Mouse (Mus musculus): Measurements from ENCODE around the gene Casq2. TPM values are rescaled to one million over a fixed set of nuclear protein-coding genes. Genes with fewer than 3 reads are reported as not detected.

Casq2 gene
- polyA plus RNA-seq, 1 experiment: 482 TPM

GRCm38 (mm10) chr3:102045071-102045470 lies 41.1 kb upstream of the Casq2 start:
- TF ChIP-seq CEBPB (IDR thresholded peaks at IDR 0.05; ENCODE audit: insufficient read depth, poor library complexity, severe bottlenecking) (no peak), MAX (IDR thresholded peaks at IDR 0.05; ENCODE audit: low read depth) (no peak), REST (IDR thresholded peaks at IDR 0.05; ENCODE audit: insufficient read depth, insufficient read length) (no peak), E2F4 (IDR thresholded peaks at IDR 0.05; ENCODE audit: insufficient read depth) (no peak), TCF12 (IDR thresholded peaks at IDR 0.05; ENCODE audit: insufficient read depth, poor library complexity, severe bottlenecking) (no peak), MYOG (IDR thresholded peaks at IDR 0.05; ENCODE audit: control insufficient read depth in 1 of 3, insufficient read depth in 1 of 3, insufficient read length in 2 of 3, low read depth in 2 of 3) (no peak), USF1 (IDR thresholded peaks at IDR 0.05; ENCODE audit: low read depth) (no peak), POLR2A (IDR thresholded peaks at IDR 0.05; ENCODE audit: insufficient read length, low read depth) (no peak), TCF3 (IDR thresholded peaks at IDR 0.05; ENCODE audit: insufficient read length, low read depth) (no peak), MYOD1 (IDR thresholded peaks at IDR 0.05; ENCODE audit: control insufficient read depth in 1 of 3, insufficient read length in 2 of 3, low read depth in 2 of 3) (no peak), POLR2AphosphoS2 (IDR thresholded peaks at IDR 0.05; ENCODE audit: insufficient read length, low read depth) (no peak), SRF (IDR thresholded peaks at IDR 0.05; ENCODE audit: control insufficient read depth, insufficient read length, low read depth) (no peak)
- no peak overlapping the region for H3K4me2 ChIP-seq (ENCODE audit: low read depth)
- no peaks in the 10 kb centered on the region for H3K27me3 ChIP-seq (ENCODE audit: control insufficient read depth, insufficient read depth, insufficient read length)
- H3K4me3 ChIP-seq: no peak overlapping the region
- H3K79me2 ChIP-seq (ENCODE audit: control insufficient read depth, insufficient read depth): no peaks in the 10 kb centered on the region
- no peaks in the 10 kb centered on the region for H3K36me3 ChIP-seq (ENCODE audit: control insufficient read depth, insufficient read depth)
- H3ac ChIP-seq (ENCODE audit: control insufficient read depth, insufficient read length): no peak overlapping the region

- H3ac ChIP-seq (ENCODE audit: control insufficient read depth, insufficient read length): no peak overlapping the region
- H3K79me2 ChIP-seq (ENCODE audit: control insufficient read depth, insufficient read depth): no peaks in the 10 kb centered on the region
- H3K27me3 ChIP-seq (ENCODE audit: control insufficient read depth, insufficient read depth, insufficient read length): no peaks in the 10 kb centered on the region
- H3K4me3 ChIP-seq: no peak overlapping the region
- TF ChIP-seq MAX (IDR thresholded peaks at IDR 0.05; ENCODE audit: low read depth) (no peak), TCF12 (IDR thresholded peaks at IDR 0.05; ENCODE audit: insufficient read depth, poor library complexity, severe bottlenecking) (no peak)
- H3K4me2 ChIP-seq (ENCODE audit: low read depth): no peak overlapping the region
- H3K36me3 ChIP-seq (ENCODE audit: control insufficient read depth, insufficient read depth): no peaks in the 10 kb centered on the region
Observed at GRCm38 (mm10) chr3:102047532-102047931, 38.7 kb upstream of the Casq2 start.

- H3ac ChIP-seq (ENCODE audit: control insufficient read depth, insufficient read length): no peak overlapping the region
- TF ChIP-seq POLR2AphosphoS2 (IDR thresholded peaks at IDR 0.05; ENCODE audit: insufficient read length, low read depth): no peak
- no peak for TF ChIP-seq SRF (IDR thresholded peaks at IDR 0.05; ENCODE audit: control insufficient read depth, insufficient read length, low read depth)
- no peak for TF ChIP-seq E2F4 (IDR thresholded peaks at IDR 0.05; ENCODE audit: insufficient read depth)
- no peak for TF ChIP-seq MYOG (IDR thresholded peaks at IDR 0.05; ENCODE audit: control insufficient read depth in 1 of 3, insufficient read depth in 1 of 3, insufficient read length in 2 of 3, low read depth in 2 of 3)
- no peak for TF ChIP-seq POLR2A (IDR thresholded peaks at IDR 0.05; ENCODE audit: insufficient read length, low read depth)
- no peak for TF ChIP-seq MAX (IDR thresholded peaks at IDR 0.05; ENCODE audit: low read depth)
- no peak for TF ChIP-seq CEBPB (IDR thresholded peaks at IDR 0.05; ENCODE audit: insufficient read depth, poor library complexity, severe bottlenecking)
- TF ChIP-seq USF1 (IDR thresholded peaks at IDR 0.05; ENCODE audit: low read depth): no peak
- TF ChIP-seq MYOD1 (IDR thresholded peaks at IDR 0.05; ENCODE audit: control insufficient read depth in 1 of 3, insufficient read length in 2 of 3, low read depth in 2 of 3): no peak
- TF ChIP-seq TCF12 (IDR thresholded peaks at IDR 0.05; ENCODE audit: insufficient read depth, poor library complexity, severe bottlenecking): no peak
- no peak for TF ChIP-seq REST (IDR thresholded peaks at IDR 0.05; ENCODE audit: insufficient read depth, insufficient read length)
- TF ChIP-seq TCF3 (IDR thresholded peaks at IDR 0.05; ENCODE audit: insufficient read length, low read depth): no peak
- H3K27me3 ChIP-seq (ENCODE audit: control insufficient read depth, insufficient read depth, insufficient read length): no peaks in the 10 kb centered on the region
- H3K4me3 ChIP-seq: no peak overlapping the region
- no peaks in the 10 kb centered on the region for H3K79me2 ChIP-seq (ENCODE audit: control insufficient read depth, insufficient read depth)
- no peak overlapping the region for H3K4me2 ChIP-seq (ENCODE audit: low read depth)
- no peaks in the 10 kb centered on the region for H3K36me3 ChIP-seq (ENCODE audit: control insufficient read depth, insufficient read depth)
Observed at GRCm38 (mm10) chr3:102049207-102050104, 36.8 kb upstream of the Casq2 start.

GRCm38 (mm10) chr3:102052036-102052435 lies 34.2 kb upstream of the Casq2 start:
- no peak overlapping the region for H3ac ChIP-seq (ENCODE audit: control insufficient read depth, insufficient read length)
- no peaks in the 10 kb centered on the region for H3K79me2 ChIP-seq (ENCODE audit: control insufficient read depth, insufficient read depth)
- no peak overlapping the region for H3K4me3 ChIP-seq
- no peaks in the 10 kb centered on the region for H3K27me3 ChIP-seq (ENCODE audit: control insufficient read depth, insufficient read depth, insufficient read length)
- TF ChIP-seq CEBPB (IDR thresholded peaks at IDR 0.05; ENCODE audit: insufficient read depth, poor library complexity, severe bottlenecking): no peak
- no peak for TF ChIP-seq SRF (IDR thresholded peaks at IDR 0.05; ENCODE audit: control insufficient read depth, insufficient read length, low read depth)
- no peak for TF ChIP-seq MYOG (IDR thresholded peaks at IDR 0.05; ENCODE audit: control insufficient read depth in 1 of 3, insufficient read depth in 1 of 3, insufficient read length in 2 of 3, low read depth in 2 of 3)
- TF ChIP-seq POLR2A (IDR thresholded peaks at IDR 0.05; ENCODE audit: insufficient read length, low read depth): no peak
- no peak for TF ChIP-seq MAX (IDR thresholded peaks at IDR 0.05; ENCODE audit: low read depth)
- no peak for TF ChIP-seq MYOD1 (IDR thresholded peaks at IDR 0.05; ENCODE audit: control insufficient read depth in 1 of 3, insufficient read length in 2 of 3, low read depth in 2 of 3)
- no peak for TF ChIP-seq USF1 (IDR thresholded peaks at IDR 0.05; ENCODE audit: low read depth)
- TF ChIP-seq TCF3 (IDR thresholded peaks at IDR 0.05; ENCODE audit: insufficient read length, low read depth): no peak
- TF ChIP-seq E2F4 (IDR thresholded peaks at IDR 0.05; ENCODE audit: insufficient read depth): no peak
- TF ChIP-seq POLR2AphosphoS2 (IDR thresholded peaks at IDR 0.05; ENCODE audit: insufficient read length, low read depth): no peak
- no peak for TF ChIP-seq TCF12 (IDR thresholded peaks at IDR 0.05; ENCODE audit: insufficient read depth, poor library complexity, severe bottlenecking)
- TF ChIP-seq REST (IDR thresholded peaks at IDR 0.05; ENCODE audit: insufficient read depth, insufficient read length): no peak
- no peaks in the 10 kb centered on the region for H3K36me3 ChIP-seq (ENCODE audit: control insufficient read depth, insufficient read depth)
- H3K4me2 ChIP-seq (ENCODE audit: low read depth): no peak overlapping the region

Measured in myocyte (in vitro differentiated cells).